In the genomic region with DNA sequence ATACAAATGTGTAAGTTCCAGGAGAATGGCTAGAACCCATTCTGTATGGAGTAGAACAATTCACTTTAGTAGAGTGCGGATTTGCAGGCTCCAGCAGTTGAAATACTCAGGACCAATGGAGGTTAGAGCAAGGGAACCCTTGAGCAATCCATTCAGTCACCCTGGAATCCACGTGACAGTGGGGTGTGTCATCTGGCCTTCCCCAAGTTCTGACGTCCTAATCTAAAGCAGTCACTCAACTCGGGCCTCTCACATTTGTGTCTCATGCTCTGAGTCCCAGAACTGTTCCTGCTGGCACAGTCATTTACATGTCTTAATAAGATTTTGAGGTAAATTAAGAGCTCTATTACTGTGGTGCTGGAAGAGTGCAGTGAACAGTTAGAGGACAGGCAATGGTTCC, we compare ENCODE assay signal across 20 mouse cellular contexts. TPM values are rescaled to one million over a fixed set of nuclear protein-coding genes. Genes with fewer than 3 reads are reported as not detected.
DNase-seq lines count a peak whose midpoint lies in the region; TF ChIP-seq lines count a peak whose summit lies in the region.
"Had no signal": no experiment of that assay in that cellular context is flagged by ENCODE, and none has a peak within 500 bp of the region (broad histone marks: within the 10 kb centered on the region; RNA-seq: fewer than 3 reads in every experiment).

No protein-coding gene starts in this region.

- TF ChIP-seq CTCF in thymus, adult 2 months (IDR thresholded peaks at IDR 0.05; ENCODE audit: borderline replicate concordance, control insufficient read depth, extremely low read depth, insufficient read depth, low read length, poor library complexity) = no peak

- no peak for TF ChIP-seq POLR2A in thymus, adult 2 months (IDR thresholded peaks at IDR 0.05; ENCODE audit: control insufficient read depth, extremely low read depth, insufficient read depth, low read length, poor library complexity)

- H3K4me1 ChIP-seq in thymus, adult 2 months (replicated peaks; ENCODE audit: control insufficient read depth, insufficient read depth, low read length) = no peaks in the 10 kb centered on the region
- H3K4me1 ChIP-seq: forebrain, embryonic 15.5 days; heart, embryonic 10.5 days; intestine, embryonic 15.5 days had no signal

- H3K4me3 ChIP-seq in thymus, adult 2 months (ENCODE audit: control insufficient read depth, insufficient read depth, low read length) = no peak overlapping the region
- H3K4me3 ChIP-seq: embryonic facial prominence, embryonic 12.5 days; forebrain, embryonic 15.5 days; heart, embryonic 10.5 days; hindbrain, embryonic 13.5 days; intestine, embryonic 15.5 days had no signal

- H3K36me3 ChIP-seq in thymus, adult 2 months (ENCODE audit: control insufficient read depth, insufficient read depth, low read length) = no peaks in the 10 kb centered on the region
- H3K36me3 ChIP-seq: embryonic facial prominence, embryonic 12.5 days; forebrain, embryonic 15.5 days; heart, embryonic 10.5 days; hindbrain, embryonic 13.5 days; intestine, embryonic 15.5 days had no signal

- no peaks in the 10 kb centered on the region for H3K27me3 ChIP-seq in thymus, adult 2 months (ENCODE audit: control insufficient read depth, insufficient read depth, low read length)
- H3K27me3 ChIP-seq: embryonic facial prominence, embryonic 12.5 days; forebrain, embryonic 15.5 days; hindbrain, embryonic 13.5 days; intestine, embryonic 15.5 days had no signal

- H3K27ac ChIP-seq in thymus, adult 2 months (ENCODE audit: control insufficient read depth, insufficient read depth, low read length) = no peak overlapping the region
- H3K27ac ChIP-seq: embryonic facial prominence, embryonic 12.5 days; forebrain, embryonic 15.5 days; heart, embryonic 10.5 days; hindbrain, embryonic 13.5 days; hindbrain, postnatal 0 days; intestine, embryonic 15.5 days had no signal

- WGBS in thymus, adult 2 months = 85% methylated on average over 4 of the region's 4 CpGs

- peak; percentile 36 to 86 for DNase-seq in adrenal gland, adult (ENCODE audit: inconsistent age in 2 of 2, low spot score in 1 of 2)
- no peak for DNase-seq in adrenal gland, postnatal 4 days (ENCODE audit: low spot score in 2 of 2)
- DNase-seq in 3T3-L1 (ENCODE audit: low read depth, low spot score) = peak; percentile 2
- DNase-seq in adrenal gland, adult 8-10 months = peak; percentile 60
- DNase-seq in adrenal gland, postnatal 36 days = peak; percentile 47 to 76
- no peak for DNase-seq in thymus, adult 2 months
- DNase-seq in spleen, postnatal 36 days (ENCODE audit: low spot score in 2 of 2) = no peak
- DNase-seq: cerebellum, adult 11 months; cerebellum, adult 9-10 months; cerebellum, postnatal 25 days; gastrocnemius, postnatal 36 days; heart, adult 18-20 months; heart, postnatal 10 days; kidney, adult 18-20 months had no signal

RNA-seq across cellular contexts. Expression of gene Col25a1, which starts 28.6 kb away (rescaled TPM):
- total RNA-seq in adrenal gland, postnatal 4 days (2021) = 10 to 100 TPM; 12.5 to 13.9 TPM
- total RNA-seq in adrenal gland, adult 8-10 months (2022) = 1 to 10 TPM; 4.0 to 7.9 (median 4.8) TPM
- 1 to 10 TPM; 2.7 to 9.2 TPM for total RNA-seq in adrenal gland, postnatal 36 days (2021)
- not detected in 2 replicates for polyA plus RNA-seq in thymus, adult 2 months (2012; rRNA removed)

Comparison
In these comparisons a context has a peak if more than half of its experiments do, and no peak if none do; other contexts are left out.
1. DNase-seq: peak in adrenal gland, adult (2 of 2), 3T3-L1 (single experiment), adrenal gland, adult 8-10 months (single experiment) and adrenal gland, postnatal 36 days (2 of 2); none in adrenal gland, postnatal 4 days (0 of 2), thymus, adult 2 months (single experiment) and spleen, postnatal 36 days (0 of 2).